In genomic region chr3:122273407-122274240, GRCm38 (mm10) we compare ENCODE assay signal across 8 mouse cellular contexts. TPM values are rescaled to one million over a fixed set of nuclear protein-coding genes. Genes with fewer than 3 reads are reported as not detected.
DNase-seq lines count a peak whose midpoint lies in the region; ATAC-seq lines count a peak whose summit lies in the region.

No protein-coding gene starts in this region.

- no peak for ATAC-seq in lung, embryonic 16.5 days (ENCODE audit: low read depth)
- peak; percentile 77 for ATAC-seq in inflammation-experienced regulatory T-cells, adult 6 months
- ATAC-seq in neural tube, embryonic 12.5 days (ENCODE audit: low FRiP score, low read depth): peak; percentile 94
- ATAC-seq in frontal cortex, adult (ENCODE audit: low TSS enrichment): no peak

- peaks cover 19% of the 10 kb centered on the region for H3K36me3 ChIP-seq in lung, embryonic 16.5 days (ENCODE audit: control insufficient read depth, insufficient read depth, low read length)
- H3K36me3 ChIP-seq in embryonic facial prominence, embryonic 10.5 days (replicated peaks): peaks cover 36% of the 10 kb centered on the region
- peaks cover 26% of the 10 kb centered on the region for H3K36me3 ChIP-seq in neural tube, embryonic 12.5 days

- H3K4me2 ChIP-seq in lung, embryonic 16.5 days (ENCODE audit: low read depth, low read length): peak overlapping the region; percentile 53
- H3K4me2 ChIP-seq in neural tube, embryonic 12.5 days (replicated peaks): peak overlapping the region; percentile 40

- H3K9ac ChIP-seq in lung, embryonic 16.5 days (ENCODE audit: low read length): peak overlapping the region; percentile 60
- peak overlapping the region; percentile 88; the same call in 1 of the 2 replicates for H3K9ac ChIP-seq in neural tube, embryonic 12.5 days

- no peak for DNase-seq in lung, postnatal 36 days
- DNase-seq in embryonic facial prominence, embryonic 10.5 days (ENCODE audit: low spot score): peak; percentile 10
- DNase-seq in thymus, postnatal 36 days: no peak
- DNase-seq in adrenal gland, postnatal 10 days: no peak

- peak overlapping the region; percentile 100 for H3K4me3 ChIP-seq in lung, embryonic 16.5 days (ENCODE audit: low read length)
- peak overlapping the region; percentile 90 for H3K4me3 ChIP-seq in embryonic facial prominence, embryonic 10.5 days
- H3K4me3 ChIP-seq in neural tube, embryonic 12.5 days: peak overlapping the region; percentile 94

- H3K9me3 ChIP-seq in lung, embryonic 16.5 days (ENCODE audit: control insufficient read depth, low read length): no peaks in the 10 kb centered on the region
- H3K9me3 ChIP-seq in embryonic facial prominence, embryonic 10.5 days: no peaks in the 10 kb centered on the region
- H3K9me3 ChIP-seq in neural tube, embryonic 12.5 days: no peaks in the 10 kb centered on the region

- H3K27ac ChIP-seq in lung, embryonic 16.5 days (ENCODE audit: low read length): no peak overlapping the region
- peak overlapping the region; percentile 92 for H3K27ac ChIP-seq in embryonic facial prominence, embryonic 10.5 days (replicated peaks)
- no peak overlapping the region for H3K27ac ChIP-seq in neural tube, embryonic 12.5 days

- H3K27me3 ChIP-seq in lung, embryonic 16.5 days (ENCODE audit: control insufficient read depth, insufficient read depth, low read depth, low read length): no peaks in the 10 kb centered on the region
- no peaks in the 10 kb centered on the region for H3K27me3 ChIP-seq in embryonic facial prominence, embryonic 10.5 days (replicated peaks; ENCODE audit: low read depth, poor library complexity, severe bottlenecking)
- no peaks in the 10 kb centered on the region for H3K27me3 ChIP-seq in neural tube, embryonic 12.5 days (replicated peaks)

- H3K4me1 ChIP-seq in lung, embryonic 16.5 days (replicated peaks; ENCODE audit: control insufficient read depth, insufficient read depth, low read length): peaks cover 24% of the 10 kb centered on the region
- peaks cover 33% of the 10 kb centered on the region for H3K4me1 ChIP-seq in embryonic facial prominence, embryonic 10.5 days
- peaks cover 32% of the 10 kb centered on the region for H3K4me1 ChIP-seq in neural tube, embryonic 12.5 days

- 9% methylated on average over 20 of the region's 20 CpGs for WGBS in lung, embryonic 16.5 days
- WGBS in embryonic facial prominence, embryonic 10.5 days: 11% methylated on average over 20 of the region's 20 CpGs
- WGBS in neural tube, embryonic 12.5 days: 12% methylated on average over 20 of the region's 20 CpGs

RNA-seq across cellular contexts. Expression of gene Dnttip2, which starts 0.6 kb away (rescaled TPM):
- 60.4 and 61.8 TPM in 2 replicates for polyA plus RNA-seq in lung, embryonic 16.5 days (2015; fragmentation: Nextera tagmentation; extraction: Ambion mirVana)
- polyA plus RNA-seq in embryonic facial prominence, embryonic 10.5 days (2016; fragmentation: Nextera tagmentation; extraction: Ambion mirVana): 97.3 and 100 TPM in 2 replicates
- polyA plus RNA-seq in inflammation-experienced regulatory T-cells, adult 6 months (2017; shearing (Covaris generic)): 100 to 1,000 TPM; 101 to 118 (median 101) TPM
- polyA plus RNA-seq in neural tube, embryonic 12.5 days (2016; fragmentation: Nextera tagmentation; extraction: Ambion mirVana): 70.4 and 72.8 TPM in 2 replicates
- total RNA-seq in adrenal gland, postnatal 10 days (2021): 10 to 100 TPM; 40.0 to 45.0 TPM

RNA-seq across cellular contexts. Expression of gene Bcar3, which starts 20.3 kb away (rescaled TPM):
- polyA plus RNA-seq in lung, embryonic 16.5 days (2015; fragmentation: Nextera tagmentation; extraction: Ambion mirVana): 14.8 and 16.9 TPM in 2 replicates
- 9.3 and 10.1 TPM in 2 replicates for polyA plus RNA-seq in embryonic facial prominence, embryonic 10.5 days (2016; fragmentation: Nextera tagmentation; extraction: Ambion mirVana)
- under 1 TPM in 1 of 3 experiments, not detected in 2; 0.58 TPM for polyA plus RNA-seq in inflammation-experienced regulatory T-cells, adult 6 months (2017; shearing (Covaris generic))
- 13.2 and 14.0 TPM in 2 replicates for polyA plus RNA-seq in neural tube, embryonic 12.5 days (2016; fragmentation: Nextera tagmentation; extraction: Ambion mirVana)
- 10 to 100 TPM; 42.4 to 43.9 TPM for total RNA-seq in adrenal gland, postnatal 10 days (2021)

RNA-seq across cellular contexts. Expression of gene Gclm, which starts 28.3 kb away (rescaled TPM):
- 72.9 and 78.0 TPM in 2 replicates for polyA plus RNA-seq in lung, embryonic 16.5 days (2015; fragmentation: Nextera tagmentation; extraction: Ambion mirVana)
- polyA plus RNA-seq in embryonic facial prominence, embryonic 10.5 days (2016; fragmentation: Nextera tagmentation; extraction: Ambion mirVana): 36.9 and 39.9 TPM in 2 replicates
- 10 to 100 TPM in 1 of 3 experiments, 1 to 10 TPM in 2; 5.8 to 10.5 (median 9.3) TPM for polyA plus RNA-seq in inflammation-experienced regulatory T-cells, adult 6 months (2017; shearing (Covaris generic))
- polyA plus RNA-seq in neural tube, embryonic 12.5 days (2016; fragmentation: Nextera tagmentation; extraction: Ambion mirVana): 62.3 and 63.9 TPM in 2 replicates
- 100 to 1,000 TPM in 1 of 2 experiments, 10 to 100 TPM in 1; 89.2 to 102 TPM for total RNA-seq in adrenal gland, postnatal 10 days (2021)

Comparison
In these comparisons a context has a peak if more than half of its experiments do, and no peak if none do; other contexts are left out.
1. ATAC-seq: peak in inflammation-experienced regulatory T-cells, adult 6 months (single experiment) and neural tube, embryonic 12.5 days (single experiment); none in lung, embryonic 16.5 days (single experiment) and frontal cortex, adult (single experiment).
2. Peak in every context shown above with its lines, with median percentiles within 50 percentile points of each other: H3K4me3 ChIP-seq.